Mouse (Mus musculus) kidney, adult 2 months (tissue): Measurements from ENCODE around the gene Txndc9.

Experiments used
- CTCF ChIP-seq: fragments of 200-500 bp; conservative IDR thresholded peaks from 2 replicates; pipeline ENCODE4 v1.5.1; 2011; ENCODE audit warnings: low read depth, mild to moderate bottlenecking, control low read depth, low read length, moderate library complexity, mixed read lengths; ENCODE audit not compliant: insufficient read depth, insufficient read length
- POLR2A ChIP-seq: fragments of 200-500 bp; IDR thresholded peaks from one replicate; pipeline ENCODE4 v1.6.1; 2011; ENCODE audit warnings: low read depth, low read length, control low read depth

- TF ChIP-seq CTCF (no peak), POLR2A (no peak)
Observed at GRCm38 (mm10) chr1:38014551-38015203, 17.0 kb upstream of the Txndc9 start.
